Mouse (Mus musculus): ENCODE measurements around the gene Ctsf. TPM values are rescaled to one million over a fixed set of nuclear protein-coding genes. Genes with fewer than 3 reads are reported as not detected.
"Not testable (repeated sequence)": the region's sequence is repeated elsewhere in the genome, so short reads cannot be mapped to it uniquely, and the experiment has no call there.

Gene Ctsf
- total RNA-seq, 2 experiments from 2014 or later, result 51.5 to 79.7 TPM

- no peak for ATAC-seq (replicated peaks; ENCODE audit: low FRiP score, poor library complexity, severe bottlenecking)
Observed at GRCm38 (mm10) chr19:4845846-4846245, 9.1 kb upstream of the Ctsf start.

GRCm38 (mm10) chr19:4847490-4847889, 7.4 kb upstream of the Ctsf start:
- ATAC-seq (replicated peaks; ENCODE audit: low FRiP score, poor library complexity, severe bottlenecking), result peak; percentile 88

GRCm38 (mm10) chr19:4849800-4850199, 5.1 kb upstream of the Ctsf start:
- no peak for ATAC-seq (replicated peaks; ENCODE audit: low FRiP score, poor library complexity, severe bottlenecking)

DNA sequence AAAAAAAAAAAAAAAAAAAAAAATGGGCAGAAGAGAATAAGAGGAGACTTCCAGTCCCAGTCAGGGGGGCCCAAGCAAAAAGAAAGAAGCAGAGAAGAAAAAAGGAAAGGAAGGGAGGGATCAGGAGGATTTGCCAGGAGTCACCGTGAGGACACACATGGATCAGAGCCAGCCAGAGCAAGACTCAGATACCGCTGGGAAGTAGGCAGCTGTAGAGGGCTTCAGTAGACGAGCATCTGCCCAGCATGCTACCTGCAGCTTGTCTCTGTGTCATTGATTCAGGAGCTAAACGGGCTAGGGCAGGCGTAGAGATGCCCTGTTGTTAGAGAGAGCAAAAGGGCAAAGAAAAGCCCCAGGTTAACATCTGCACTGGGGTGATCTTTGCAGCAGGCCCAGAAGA, 4.6 kb upstream of the Ctsf start:
- ATAC-seq (replicated peaks; ENCODE audit: low FRiP score, poor library complexity, severe bottlenecking), result no peak

DNA sequence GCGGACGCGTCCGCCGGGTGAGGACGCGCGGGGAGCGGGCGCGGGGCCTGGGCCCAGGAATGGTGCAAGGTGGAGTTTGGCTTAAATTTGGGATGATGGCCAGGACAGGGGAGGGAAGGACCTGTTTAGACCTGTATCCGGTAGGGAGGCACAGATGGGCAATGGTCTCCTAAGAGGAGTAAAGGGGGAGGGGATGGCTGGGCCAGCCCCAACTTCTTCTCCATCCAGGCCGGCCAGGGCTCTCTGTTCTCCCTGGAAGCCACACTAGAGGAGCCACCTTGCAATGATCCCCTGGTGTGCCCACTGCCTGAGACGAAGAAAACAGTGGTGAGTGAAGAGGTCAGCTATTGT, 515 bp downstream of the Ctsf start:
- no peak for ATAC-seq (replicated peaks; ENCODE audit: low FRiP score, poor library complexity, severe bottlenecking)

DNA sequence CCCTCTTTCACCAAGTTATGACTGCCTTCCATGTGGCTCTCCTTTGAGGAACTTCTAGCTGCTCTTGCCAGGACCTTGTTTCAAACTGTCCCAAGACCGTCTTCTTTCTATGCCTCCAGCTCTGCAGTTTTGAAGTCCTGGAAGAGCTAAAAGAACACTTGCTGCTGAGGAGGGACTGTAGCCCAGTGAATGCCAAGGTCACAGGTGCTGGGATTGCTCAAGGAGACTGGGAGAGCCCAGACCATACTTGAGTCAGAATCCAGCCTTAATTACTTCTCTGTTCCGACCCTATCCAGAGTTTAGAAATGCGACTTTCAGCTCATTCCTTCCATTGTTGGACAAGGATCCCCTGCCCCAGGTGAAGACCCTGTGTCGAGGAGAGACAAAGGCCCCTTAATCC, 1.0 kb downstream of the Ctsf start:
- ATAC-seq (replicated peaks; ENCODE audit: low FRiP score, poor library complexity, severe bottlenecking), result no peak

GRCm38 (mm10) chr19:4859081-4859480, 4.2 kb downstream of the Ctsf start:
- peak; percentile 93 for ATAC-seq (replicated peaks; ENCODE audit: low FRiP score, poor library complexity, severe bottlenecking)

DNA sequence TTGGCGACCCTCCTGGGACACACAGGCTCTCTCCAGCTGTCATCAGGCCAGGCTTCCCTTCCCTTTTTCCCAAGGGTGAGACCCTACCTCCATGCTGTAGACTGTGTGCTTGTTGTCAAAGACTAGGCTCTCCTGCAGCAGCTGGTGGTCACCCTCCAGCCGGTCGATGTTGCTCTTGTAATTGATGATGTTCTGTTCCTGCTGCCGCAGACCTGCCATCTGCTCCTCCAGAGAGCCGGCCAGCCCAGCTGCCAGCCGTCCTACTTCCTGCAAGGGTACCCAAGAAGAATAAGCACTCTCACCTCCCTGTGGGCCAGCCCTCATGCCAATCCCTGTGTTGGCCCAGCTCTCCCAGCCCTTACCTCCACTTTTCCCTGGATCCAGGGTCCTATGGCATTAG, 8.1 kb downstream of the Ctsf start:
- ATAC-seq (replicated peaks; ENCODE audit: low FRiP score, poor library complexity, severe bottlenecking), result no peak

DNA sequence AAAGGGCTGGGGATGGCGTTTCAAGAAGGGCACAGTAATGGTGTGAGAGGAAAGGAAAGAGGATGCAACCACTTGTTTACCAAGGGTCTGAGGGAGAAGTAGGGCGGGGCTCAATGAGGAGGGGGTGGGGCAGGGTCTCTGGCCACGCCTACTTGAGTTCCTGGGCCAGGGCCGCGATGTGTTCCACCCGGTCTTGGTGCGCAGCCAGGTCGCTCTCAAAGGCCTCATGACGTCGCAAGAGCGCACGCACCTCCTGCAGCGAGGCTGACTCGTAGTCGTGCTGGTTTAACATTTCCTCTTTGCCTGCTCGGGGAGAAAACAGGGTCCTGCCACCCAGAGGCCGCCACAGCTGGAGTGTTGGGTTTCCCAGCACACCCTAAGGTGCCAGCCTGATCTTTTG, 10.2 kb downstream of the Ctsf start:
- ATAC-seq (replicated peaks; ENCODE audit: low FRiP score, poor library complexity, severe bottlenecking), result no peak

DNA sequence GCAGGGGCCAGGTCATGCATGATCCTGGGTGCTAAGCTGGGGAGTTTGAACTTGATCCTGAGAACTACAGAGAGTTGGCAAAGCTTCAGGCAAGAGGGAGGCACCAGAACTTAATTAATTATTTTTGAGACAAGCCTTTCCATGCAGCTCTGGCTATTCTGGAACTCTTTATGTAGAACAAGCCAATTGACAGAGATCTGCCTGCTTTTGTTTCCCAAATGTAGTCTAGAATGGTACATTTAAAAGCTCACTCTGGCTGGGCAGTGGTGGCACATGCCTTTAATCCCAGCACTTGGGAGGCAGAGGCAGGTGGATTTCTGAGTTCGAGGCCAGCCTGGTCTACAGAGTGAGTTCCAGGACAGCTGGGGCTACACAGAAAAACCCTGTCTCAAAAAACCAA, 19.7 kb downstream of the Ctsf start:
- ATAC-seq (replicated peaks; ENCODE audit: low FRiP score, poor library complexity, severe bottlenecking), result not testable (repeated sequence)

GRCm38 (mm10) chr19:4876241-4876640, 21.3 kb downstream of the Ctsf start:
- no peak for ATAC-seq (replicated peaks; ENCODE audit: low FRiP score, poor library complexity, severe bottlenecking)

GRCm38 (mm10) chr19:4876755-4877154, 21.8 kb downstream of the Ctsf start:
- no peak for ATAC-seq (replicated peaks; ENCODE audit: low FRiP score, poor library complexity, severe bottlenecking)

GRCm38 (mm10) chr19:4877785-4878184, 22.9 kb downstream of the Ctsf start, which contains the start of gene Actn3:
Actn3 (minus strand) TSS chr19:4877909.
- ATAC-seq (replicated peaks; ENCODE audit: low FRiP score, poor library complexity, severe bottlenecking), result peak; percentile 5; the same call in 1 of the 2 replicates

DNA sequence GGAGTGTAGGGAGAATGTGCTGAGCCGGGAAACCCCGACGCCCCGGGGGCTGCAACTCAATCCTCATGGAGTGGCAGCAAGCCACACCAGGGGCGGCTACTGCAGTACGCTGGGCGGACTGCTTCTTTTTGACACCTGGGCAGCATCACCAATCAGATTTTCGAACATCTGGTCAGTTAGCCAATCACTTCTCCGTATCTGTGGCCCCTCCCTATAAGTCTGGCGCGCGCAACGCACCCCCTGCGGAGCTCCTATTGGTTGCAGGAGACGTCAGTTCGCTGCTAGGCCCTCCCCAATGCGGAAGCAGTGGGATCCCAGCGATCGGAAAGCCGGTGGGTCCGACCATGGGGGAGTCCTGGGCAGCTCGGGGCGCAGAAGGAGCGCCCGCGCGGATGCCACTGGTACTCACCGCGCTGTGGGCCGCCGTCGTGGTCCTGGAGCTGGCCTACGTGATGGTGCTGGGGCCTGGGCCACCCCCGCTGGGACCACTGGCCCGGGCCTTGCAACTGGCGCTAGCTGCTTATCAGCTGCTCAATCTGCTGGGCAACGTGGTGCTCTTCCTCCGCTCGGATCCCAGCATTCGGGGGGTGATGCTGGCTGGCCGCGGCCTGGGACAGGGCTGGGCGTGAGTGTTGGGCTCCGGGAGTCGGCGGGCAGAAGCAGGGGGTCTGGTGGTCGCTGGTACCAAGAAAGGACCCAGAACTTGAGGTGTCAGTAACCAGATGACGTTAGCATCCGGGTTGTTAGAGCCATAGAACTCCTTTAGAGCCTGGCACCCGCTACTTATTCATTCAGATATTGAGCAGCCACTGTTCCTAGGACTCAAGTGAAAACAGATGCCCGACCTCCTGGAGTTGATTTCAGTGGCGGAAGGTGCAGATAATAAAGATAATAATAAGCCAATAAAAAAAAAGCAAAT, 23.7 kb downstream of the Ctsf start, which contains the start of gene Zdhhc24:
TSS of gene Zdhhc24 (plus strand) at position 264 of the 919 bp plus-strand sequence.
- ATAC-seq (replicated peaks; ENCODE audit: low FRiP score, poor library complexity, severe bottlenecking), result peak; percentile 95

DNA sequence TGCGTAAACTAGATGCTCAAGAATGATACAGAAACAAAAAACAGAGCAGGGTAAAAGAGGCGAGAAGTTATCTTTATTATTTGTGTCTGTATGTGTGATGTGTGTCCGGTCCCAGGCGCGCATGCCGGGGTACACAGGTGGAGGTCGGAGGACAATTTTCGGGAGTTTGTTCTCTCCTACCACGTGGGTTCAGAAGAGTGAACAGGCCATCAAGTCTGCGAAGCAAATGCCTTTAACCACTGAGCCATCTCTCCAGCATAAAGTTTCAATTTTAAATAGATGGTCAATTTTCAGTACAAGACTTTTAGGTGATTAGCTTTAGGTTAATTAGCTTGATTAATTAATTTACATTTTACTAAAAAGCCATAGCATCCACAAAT, 24.4 kb downstream of the Ctsf start:
- ATAC-seq (replicated peaks; ENCODE audit: low FRiP score, poor library complexity, severe bottlenecking), result no peak

- ATAC-seq (replicated peaks; ENCODE audit: low FRiP score, poor library complexity, severe bottlenecking), result peak; percentile 82
Observed at GRCm38 (mm10) chr19:4883961-4884360, 29.0 kb downstream of the Ctsf start.

GRCm38 (mm10) chr19:4889791-4890190, 34.9 kb downstream of the Ctsf start:
- ATAC-seq (replicated peaks; ENCODE audit: low FRiP score, poor library complexity, severe bottlenecking), result no peak

GRCm38 (mm10) chr19:4891798-4892197, 36.9 kb downstream of the Ctsf start:
- ATAC-seq (replicated peaks; ENCODE audit: low FRiP score, poor library complexity, severe bottlenecking), result peak; percentile 85

DNA sequence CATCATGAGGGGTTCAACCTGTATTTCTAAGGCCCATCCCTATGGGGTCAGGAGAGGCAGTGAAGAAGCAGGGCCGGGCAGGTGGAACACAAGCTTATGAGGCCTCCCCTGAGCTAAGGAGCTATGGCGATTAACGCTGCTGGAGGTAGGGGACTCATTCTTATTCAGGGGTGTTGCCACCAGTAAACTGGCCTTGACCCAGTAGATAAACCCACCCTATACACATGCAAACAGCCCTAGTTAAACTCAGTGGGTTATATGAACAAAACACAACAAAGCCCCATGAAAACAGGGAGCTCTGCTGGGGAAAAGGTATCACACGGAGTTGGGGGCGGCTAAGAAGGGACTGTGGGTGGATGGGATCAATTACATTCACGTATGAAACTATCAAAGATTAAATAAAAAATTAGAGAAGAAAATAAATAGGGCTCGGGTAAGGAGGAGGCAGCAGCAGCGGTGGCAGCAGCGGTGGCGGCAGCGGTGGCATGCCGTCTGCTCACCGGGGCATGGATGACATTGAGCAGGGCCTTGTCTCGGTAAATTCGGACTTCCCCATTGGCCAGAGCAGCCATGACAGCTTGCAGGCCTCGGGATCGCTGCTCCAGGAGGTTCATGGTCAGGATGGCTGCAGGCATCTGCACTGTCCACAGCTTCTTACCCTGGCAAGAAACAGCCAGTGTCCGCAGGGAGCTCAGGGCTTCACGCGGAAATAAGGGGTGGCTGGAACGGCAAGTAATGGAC, 42.0 kb downstream of the Ctsf start:
- no peak for ATAC-seq (replicated peaks; ENCODE audit: low FRiP score, poor library complexity, severe bottlenecking)

GRCm38 (mm10) chr19:4898972-4899371, 44.0 kb downstream of the Ctsf start:
- no peak for ATAC-seq (replicated peaks; ENCODE audit: low FRiP score, poor library complexity, severe bottlenecking)

GRCm38 (mm10) chr19:4899888-4900287, 45.0 kb downstream of the Ctsf start:
- no peak for ATAC-seq (replicated peaks; ENCODE audit: low FRiP score, poor library complexity, severe bottlenecking)

All from erythroblast, adult 5-6 weeks (primary cell).